Mouse (Mus musculus): ENCODE measurements around the gene Defb46.

Defb46 gene

DNA sequence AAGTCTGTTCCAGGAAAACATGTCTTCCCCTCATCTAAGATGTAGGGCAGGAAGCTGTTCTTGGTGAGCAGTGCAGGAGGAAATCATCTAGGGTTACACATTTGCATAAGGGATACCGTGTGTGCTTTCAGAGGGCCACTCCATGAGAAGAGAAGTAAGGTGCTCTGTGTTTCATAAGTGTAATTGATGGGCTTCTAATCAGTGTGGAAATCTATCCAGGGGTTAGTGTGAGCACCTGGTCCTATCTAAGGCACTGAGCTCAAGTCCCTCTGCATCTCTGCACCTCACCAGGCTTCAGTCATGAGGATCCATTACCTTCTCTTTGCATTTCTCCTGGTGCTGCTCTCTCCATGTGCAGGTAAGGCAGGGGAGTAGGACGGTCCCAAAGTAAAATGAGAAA is at the start of gene Defb46:
TSS of gene Defb46 (plus strand) at position 301 of the 400 bp plus-strand sequence.
- DNase-seq (ENCODE audit: inconsistent age in 2 of 2, low spot score in 1 of 2) = no peak

DNA sequence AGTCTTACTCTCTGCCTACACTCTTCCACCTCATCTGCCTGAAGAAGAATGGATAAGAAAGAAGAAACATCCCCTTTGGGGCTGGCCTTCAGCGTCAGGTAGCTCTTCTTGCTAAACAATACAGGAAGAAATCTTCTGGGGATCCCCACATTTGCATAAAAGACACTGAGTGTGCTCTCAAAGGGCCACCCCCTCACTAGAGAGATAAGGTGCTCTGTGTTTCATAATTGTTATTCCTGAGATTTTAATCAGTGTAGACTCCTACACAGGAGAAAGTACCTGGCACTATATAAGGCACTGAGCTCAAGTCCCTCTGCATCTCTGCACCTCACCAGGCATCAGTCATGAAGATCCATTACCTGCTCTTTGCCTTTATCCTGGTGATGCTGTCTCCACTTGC is 14.6 kb upstream of the Defb46 start, which contains the start of gene Defb6:
TSS of gene Defb6 (plus strand) at position 318 of the 400 bp plus-strand sequence.
- DNase-seq (ENCODE audit: inconsistent age in 2 of 2, low spot score in 1 of 2) = no peak

DNA sequence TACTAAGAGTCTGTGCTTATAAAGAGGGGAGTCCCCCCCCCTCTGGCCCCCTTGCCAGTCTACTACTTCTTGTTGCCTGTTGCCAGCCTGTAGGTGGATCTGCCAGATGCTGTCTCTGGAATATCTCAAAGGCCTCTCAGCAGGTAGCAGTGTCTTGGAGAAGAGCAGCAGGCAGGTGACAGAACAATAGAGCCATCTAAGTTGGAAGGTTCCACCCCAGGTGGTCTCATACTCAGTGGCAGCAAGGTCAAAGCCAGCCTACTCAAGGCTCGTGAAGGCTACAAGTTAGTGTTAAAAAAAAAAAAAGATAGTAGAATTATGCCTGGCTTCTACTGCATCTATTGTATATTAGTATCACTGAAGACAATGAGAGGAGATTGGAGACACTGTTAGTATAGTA is 1.6 kb upstream of the Defb46 start:
- no peak for DNase-seq (ENCODE audit: inconsistent age in 2 of 2, low spot score in 1 of 2)

DNA sequence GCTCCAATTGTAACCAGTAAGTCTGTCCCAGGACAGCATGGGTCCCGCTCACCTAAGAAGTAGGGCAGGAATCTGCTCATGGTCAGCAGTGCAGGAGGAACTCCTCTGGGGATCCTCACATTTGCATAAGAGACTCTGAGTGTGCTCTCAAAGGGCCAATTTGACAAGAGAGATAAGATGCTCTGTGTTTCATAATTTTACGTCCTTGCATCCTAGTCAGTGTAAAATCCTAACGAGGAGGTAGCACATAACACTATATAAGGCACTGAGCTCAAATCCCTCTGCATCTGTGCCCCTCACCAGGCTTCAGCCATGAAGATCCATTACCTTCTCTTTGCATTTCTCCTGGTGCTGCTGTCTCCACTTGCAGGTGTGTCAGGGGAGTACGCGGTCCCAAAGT is 7.6 kb downstream of the Defb46 start, which contains the start of gene Defb5:
TSS of gene Defb5 (plus strand) at position 301 of the 400 bp plus-strand sequence.
- no peak for DNase-seq (ENCODE audit: inconsistent age in 2 of 2, low spot score in 1 of 2)

GRCm38 (mm10) chr8:19258136-19258535 is 18.4 kb downstream of the Defb46 start:
- DNase-seq (ENCODE audit: inconsistent age in 2 of 2, low spot score in 1 of 2) = no peak

DNA sequence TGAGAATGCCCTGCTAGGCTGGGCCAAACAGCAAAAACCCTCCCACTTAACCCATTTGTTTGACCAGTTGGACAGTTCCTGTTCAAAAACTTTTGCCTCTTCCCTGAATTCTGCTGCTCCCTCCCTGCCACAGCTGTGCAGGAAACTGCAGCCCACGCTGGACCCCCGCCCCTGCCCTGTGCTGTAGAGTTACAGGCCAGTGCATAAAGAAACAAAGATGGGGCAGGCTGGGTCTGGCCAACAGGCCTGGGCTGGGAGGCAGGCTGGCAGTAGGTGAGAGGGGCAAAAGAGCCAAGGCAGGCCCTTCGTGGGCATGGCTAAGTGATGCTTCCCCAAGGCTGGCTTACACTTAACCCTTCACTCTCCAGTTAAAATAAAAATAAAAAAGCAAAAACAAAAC is 20.0 kb downstream of the Defb46 start:
- DNase-seq (ENCODE audit: inconsistent age in 2 of 2, low spot score in 1 of 2) = no peak
